Mouse (Mus musculus): ENCODE results near the gene Hmg20b. TPM values are rescaled to one million over a fixed set of nuclear protein-coding genes. Genes with fewer than 3 reads are reported as not detected.

Gene Hmg20b
- 10 to 100 TPM; 88.9 to 92.3 TPM for total RNA-seq (2021)
- long read RNA-seq, experiment 1, transcript Hmg20b-202 (10 exons, 1,463 nt): minor isoform, 22 of 114 reads
- long read RNA-seq, experiment 1, transcript Hmg20b-203 (10 exons, 1,540 nt): minor isoform, 14 of 114 reads
- long read RNA-seq, experiment 1, transcript Hmg20b-206 (7 exons, 2,501 nt): minor isoform, 5 of 114 reads
- long read RNA-seq, experiment 1, transcript Hmg20b-201 (9 exons, 1,621 nt): major isoform, 31 of 114 reads
- long read RNA-seq, experiment 1, partial matches to known transcripts: 15 of 114 reads
- long read RNA-seq, experiment 1, other reads (novel, unspliced or antisense): 22 of 114 reads
- long read RNA-seq, experiment 2, transcript Hmg20b-203 (10 exons, 1,540 nt): minor isoform, 8 of 52 reads
- long read RNA-seq, experiment 2, transcript Hmg20b-201 (9 exons, 1,621 nt): major isoform, 23 of 52 reads
- long read RNA-seq, experiment 2, partial matches to known transcripts: 0 of 52 reads
- long read RNA-seq, experiment 2, other reads (novel, unspliced or antisense): 15 of 52 reads

DNA sequence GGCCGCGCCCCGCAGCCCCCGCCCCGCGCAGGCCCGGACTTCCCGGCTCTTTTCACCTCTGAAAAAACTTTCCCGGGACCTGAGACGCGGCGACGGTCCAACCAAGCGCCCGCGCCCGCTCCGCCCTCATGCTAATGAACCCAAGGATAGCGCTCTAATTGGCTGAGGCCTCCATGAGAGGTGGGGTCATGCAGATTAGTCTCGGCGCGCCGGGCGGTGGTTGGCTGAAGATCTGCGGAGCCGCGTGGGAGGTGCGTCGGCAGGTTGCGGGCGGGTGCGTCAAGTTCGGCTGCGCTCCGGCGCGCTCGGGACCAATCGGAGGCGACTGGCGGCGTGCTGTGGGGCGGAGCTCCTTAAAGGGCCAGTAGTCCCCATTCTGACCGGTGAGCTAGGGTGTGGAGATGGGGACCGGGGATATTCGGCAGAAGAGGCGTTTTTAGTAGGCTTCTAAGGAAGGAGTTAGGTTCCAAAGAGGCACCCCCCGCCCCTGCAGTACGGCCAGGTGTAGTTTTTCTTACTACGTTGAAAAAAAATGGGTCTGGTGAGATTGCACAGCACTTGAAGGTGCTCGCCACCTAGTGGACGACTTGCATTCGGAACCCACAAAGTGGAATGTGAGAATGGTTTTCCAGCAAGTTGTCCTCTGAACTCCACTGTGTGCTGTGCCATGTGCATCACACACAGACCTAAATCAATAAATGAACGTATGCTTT, at the start of gene Hmg20b:
Gene Hmg20b (minus strand): TSS at position 130 of the 713 bp plus-strand sequence.
- peak; percentile 99 for DNase-seq

DNA sequence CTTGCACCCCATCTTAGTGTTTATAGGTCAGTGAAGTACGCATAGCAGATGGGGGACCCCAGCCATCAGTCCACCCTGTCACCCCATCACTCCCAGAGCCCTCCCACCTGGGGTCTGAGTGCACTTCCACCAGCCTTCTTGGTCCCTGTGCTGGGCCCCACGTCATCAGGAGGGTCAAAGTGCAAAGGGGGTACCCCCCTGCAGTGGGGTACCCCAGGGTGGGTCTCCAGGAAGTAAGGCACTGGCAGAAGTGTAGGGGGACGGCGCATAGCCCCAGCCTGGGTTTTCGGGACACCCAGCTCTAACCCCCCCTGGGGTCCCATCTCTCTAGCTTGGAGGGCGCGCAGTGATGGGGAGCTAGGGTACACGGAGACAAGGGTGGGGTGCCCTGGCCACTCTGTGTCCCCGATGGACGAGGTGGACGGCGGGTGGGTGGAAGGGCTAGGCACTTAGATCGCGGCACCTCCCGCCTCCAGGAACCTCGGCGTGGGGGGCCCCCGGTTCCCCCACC, 49.6 kb upstream of the Hmg20b start:
- DNase-seq: no peak

DNA sequence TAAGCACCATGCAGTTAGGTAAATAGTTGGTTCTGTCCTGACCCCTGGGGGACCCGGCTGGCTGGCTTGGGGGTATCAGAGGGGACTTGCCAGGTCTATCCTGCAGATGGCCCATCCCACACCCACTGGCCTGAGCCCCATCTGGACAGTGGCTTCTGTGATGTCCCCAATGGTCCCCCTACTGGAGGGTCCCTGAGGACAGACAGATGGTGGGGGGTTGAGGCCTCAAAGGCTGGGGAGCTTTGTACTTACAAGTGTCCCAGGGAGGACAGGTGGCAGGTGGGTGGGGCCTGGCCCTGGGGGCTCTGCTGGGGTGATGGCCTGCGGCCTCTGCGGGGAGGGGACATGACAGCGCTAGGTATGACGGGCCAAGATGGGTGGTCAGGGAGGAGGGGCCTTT, 49.0 kb upstream of the Hmg20b start:
- peak in 1 of 2 experiments; percentile 5 for DNase-seq

DNA sequence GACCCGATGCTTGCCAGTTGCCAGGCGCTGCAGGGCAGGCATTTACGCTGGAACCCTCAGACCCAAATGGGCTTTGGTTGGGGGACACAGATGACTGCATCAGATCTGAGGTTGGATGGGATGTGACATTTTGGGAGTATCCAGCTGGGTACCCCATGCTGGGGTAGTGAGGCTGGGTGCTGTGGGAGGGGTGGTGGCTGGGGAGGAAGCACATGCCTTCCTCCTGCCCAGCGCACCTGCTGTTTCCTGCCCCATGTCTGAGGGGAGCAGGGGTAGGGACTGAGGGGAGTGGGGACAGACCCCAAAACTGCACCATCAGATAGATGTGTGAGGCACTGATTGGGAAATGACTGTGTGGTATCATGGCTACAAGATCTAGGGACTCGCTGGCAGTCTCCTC, 46.5 kb upstream of the Hmg20b start:
- DNase-seq: no peak

DNA sequence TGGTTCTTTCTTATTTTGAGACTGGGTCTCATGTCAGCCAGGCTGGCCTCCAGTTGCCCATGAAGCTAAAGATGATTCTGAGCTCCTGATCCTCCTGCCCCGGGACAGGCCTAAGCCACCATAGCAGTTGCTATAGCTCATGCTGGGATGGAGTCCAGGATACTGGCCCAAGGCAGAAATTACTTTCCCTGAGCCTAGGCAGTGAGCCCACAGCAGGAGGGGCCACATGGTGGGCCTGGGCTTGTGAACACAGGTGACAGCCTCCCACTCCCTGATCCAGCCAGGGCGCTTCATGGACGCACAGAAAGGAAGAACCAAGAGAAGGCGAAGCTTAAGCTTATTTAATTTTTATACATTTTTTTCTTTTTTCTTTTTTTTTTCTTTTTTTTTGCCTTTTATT, 45.6 kb upstream of the Hmg20b start:
- DNase-seq: no peak

DNA sequence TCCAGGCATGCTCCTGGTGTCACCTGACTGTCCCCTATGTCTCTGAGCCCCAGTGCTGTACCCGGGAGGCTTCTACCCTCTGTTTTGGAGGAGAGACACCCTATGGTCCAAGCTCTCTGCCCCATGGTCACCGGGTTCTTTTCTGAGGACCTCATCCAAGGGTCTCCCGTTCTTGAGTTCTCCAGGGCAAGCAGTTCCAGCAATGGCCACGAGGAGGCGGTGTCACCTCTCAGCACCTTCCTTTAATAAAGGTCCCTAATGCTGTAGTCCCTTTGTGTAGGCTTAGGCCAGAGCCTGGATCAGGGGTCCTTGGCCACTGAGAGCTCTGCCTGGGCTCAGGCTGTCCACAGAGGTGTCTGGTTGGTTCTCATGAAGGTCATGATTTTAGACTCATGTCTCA, 44.8 kb upstream of the Hmg20b start:
- peak; percentile 55 to 70 for DNase-seq

DNA sequence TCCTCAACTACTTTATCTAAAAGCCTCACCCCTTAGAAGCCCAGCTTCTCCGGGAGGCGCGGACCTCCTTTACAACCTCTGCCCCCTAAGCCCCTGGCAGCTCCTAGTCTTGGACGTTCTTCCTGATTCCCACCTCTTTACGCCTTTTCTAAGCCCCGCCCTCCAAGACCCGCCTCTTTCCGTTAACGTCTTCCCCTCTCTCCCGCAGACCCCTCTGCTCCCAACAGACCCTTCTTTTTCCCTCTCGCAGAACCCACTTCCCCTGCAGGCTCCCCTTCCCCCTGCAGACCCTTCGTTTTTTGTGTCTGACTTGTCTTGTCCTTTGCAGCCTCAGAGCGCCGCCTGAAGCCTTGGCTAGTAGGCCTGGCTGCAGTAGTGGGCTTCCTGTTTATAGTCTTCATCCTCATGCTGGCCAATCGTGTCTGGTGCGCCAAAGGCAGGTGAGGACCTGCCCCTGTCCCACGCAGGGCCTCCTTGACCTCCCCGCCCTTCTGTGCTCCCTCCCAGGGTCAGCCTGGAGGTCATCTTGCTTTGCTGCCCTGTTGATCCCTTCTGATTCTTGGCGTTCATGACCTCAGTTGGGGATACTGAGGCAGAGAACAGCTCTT, 43.3 kb upstream of the Hmg20b start:
- no peak for DNase-seq

DNA sequence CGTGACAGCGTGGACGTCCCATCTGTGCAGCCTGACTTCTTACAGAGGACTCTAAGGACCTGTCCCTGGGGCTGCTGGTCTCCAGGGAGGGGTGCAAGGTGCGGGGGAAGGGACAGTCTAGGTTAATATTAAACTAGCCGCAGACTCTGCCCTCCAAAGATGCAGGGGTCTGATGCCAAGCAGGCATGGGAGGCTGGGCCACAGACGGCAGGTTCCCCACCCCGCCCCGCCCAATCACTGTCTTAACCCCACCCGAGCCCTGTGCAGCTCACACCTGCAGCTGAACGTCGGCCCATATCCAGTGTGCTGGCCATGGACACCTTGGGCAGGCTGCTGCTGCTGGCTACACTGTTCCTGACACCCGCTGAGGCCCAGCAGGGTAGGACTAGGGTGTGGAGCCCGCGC, 42.5 kb upstream of the Hmg20b start, which contains the start of gene Smim24:
Gene Smim24 (plus strand): TSS at position 271 of the 405 bp plus-strand sequence.
- DNase-seq: no peak

DNA sequence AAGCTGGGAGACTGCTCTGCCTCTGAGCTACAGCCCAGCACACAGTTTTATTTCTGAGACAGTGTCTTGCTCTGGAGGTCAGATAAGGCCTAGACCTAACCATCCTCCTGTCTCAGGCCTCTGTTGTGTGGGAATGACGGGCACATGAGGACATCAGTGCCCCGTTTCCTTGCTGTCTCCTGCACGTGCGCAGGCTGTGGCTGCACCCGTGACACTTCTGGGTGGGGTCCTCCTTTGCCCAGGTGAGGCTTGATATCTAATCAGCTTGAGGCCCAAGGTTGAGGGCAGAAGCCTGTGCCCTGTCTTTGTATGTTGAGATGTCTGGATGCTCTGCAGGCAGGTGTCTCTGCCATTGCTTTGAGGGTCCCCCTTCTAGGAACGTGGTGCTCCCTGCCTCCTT, 42.0 kb upstream of the Hmg20b start:
- no peak for DNase-seq

DNA sequence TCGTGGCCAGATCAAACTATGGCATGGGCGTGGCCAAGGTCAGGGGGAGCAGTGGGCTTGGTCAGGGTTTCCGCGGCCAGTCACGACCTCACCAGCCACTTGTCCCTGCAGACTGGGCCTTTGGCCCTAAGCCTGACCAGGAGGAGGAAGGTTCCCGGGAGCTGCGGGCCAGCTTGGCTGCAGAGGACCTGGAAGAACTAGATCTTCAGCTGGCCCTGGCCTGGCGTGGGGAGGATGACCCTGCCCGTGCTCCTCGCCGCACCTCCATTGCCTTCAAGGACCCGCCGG, 40.3 kb upstream of the Hmg20b start:
- DNase-seq: no peak

DNA sequence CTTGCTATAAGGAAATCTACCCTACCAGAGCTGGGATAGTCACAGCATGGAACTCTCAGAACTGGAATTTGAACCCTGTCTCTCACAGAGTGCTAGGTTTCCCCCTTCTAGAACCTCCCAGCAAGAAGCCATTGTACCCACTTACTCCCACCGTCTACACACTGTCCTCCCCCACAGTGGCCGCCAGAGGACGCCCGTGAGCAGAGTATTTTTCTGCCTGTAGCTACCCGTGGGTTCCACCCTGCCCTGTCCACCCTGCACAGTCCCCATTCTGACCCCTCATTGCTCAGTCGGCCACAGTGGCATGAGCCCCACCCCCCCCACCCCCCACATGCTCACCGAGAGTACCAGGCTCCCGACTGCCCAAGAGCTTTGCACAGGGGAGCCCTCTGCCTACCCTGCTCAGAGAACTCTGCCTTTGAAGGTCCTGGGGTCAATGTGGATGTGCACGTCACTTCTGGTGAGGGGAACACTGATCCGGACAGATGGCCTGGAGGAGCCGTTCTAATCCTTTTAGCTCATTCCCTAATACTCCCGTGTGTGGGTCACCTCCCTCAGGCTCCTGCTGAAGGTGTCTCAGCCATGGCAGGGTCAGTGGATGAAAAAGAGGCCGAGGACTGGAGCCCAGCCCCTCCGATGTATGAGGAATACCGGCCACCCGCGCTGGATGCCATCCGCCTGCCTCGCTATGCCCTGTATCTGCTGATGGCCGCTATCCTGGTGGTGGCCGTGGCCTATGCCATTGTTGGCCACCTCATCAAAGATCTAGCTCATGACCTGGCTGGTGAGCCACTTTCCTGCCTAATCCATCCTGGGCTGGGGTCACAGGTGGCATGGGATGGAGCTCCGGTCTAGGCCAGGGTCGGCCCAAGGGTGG, 39.8 kb upstream of the Hmg20b start:
- DNase-seq: peak; percentile 82

DNA sequence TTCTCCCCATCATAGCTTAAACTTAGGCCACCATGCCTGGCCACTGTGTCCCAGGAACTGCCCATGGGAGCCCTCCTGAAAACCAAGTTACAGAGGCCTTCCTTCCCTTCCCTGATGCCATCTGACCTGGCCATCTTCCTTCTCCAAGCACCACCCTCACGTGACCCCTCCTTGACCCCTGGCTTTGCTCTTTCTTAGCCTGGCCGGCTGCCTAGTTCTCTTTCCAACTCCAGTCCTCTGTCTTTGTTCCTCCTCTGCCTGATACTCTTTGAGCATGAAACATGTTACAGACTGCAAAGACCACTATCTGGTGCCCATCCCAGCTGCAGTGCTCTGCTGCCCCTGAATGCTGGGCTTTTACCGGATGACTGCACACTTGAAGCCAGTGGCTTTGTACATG, 39.1 kb upstream of the Hmg20b start:
- DNase-seq: peak; percentile 72 to 79

DNA sequence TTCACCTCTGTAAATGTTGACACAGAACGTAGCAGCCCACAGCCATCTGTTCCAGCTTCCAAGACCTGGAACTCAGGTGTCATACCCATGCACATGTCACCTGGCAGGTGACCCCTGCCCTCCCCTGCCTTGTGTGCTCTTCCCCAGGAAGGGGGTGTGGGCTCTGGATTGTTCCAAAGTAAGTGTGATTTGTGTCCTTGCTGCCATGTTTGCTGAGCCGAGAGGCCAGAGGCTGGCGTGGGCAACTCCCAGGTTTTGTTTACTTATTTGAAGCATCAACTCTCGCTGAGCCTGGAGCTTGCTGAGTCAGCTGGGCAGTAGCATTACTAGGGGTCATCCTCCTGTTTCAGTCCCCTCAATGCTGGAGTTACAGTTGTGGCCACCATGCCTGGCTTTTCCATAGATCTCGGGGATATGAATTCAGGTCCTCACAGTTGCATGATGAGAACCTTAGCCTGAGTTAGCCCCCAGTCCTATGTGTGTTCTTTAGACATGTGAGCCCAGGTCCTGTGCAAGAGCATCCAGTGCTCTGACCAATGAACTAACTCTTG, 38.3 kb upstream of the Hmg20b start, which contains the start of gene Gm48552:
Gene Gm48552 (plus strand): TSS at position 501 of the 551 bp plus-strand sequence.
- no peak for DNase-seq

DNA sequence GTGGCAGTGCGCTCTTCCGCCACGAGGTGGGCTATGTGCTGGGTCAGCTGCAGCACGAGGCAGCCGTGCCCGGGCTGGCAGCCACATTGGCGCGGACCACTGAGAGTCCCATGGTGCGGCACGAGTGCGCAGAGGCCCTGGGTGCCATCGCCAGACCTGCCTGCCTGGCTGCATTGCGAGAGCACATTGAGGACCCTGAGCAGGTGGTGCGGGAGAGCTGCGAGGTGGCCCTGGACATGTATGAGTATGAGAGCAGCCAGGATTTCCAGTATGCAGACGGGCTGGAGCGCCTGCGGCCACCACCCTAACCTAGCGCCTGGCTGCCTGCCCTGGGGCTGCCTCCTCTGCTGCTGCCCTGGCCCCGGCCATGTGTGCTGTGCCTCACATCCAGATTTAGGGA, 37.4 kb upstream of the Hmg20b start:
- DNase-seq: no peak

DNA sequence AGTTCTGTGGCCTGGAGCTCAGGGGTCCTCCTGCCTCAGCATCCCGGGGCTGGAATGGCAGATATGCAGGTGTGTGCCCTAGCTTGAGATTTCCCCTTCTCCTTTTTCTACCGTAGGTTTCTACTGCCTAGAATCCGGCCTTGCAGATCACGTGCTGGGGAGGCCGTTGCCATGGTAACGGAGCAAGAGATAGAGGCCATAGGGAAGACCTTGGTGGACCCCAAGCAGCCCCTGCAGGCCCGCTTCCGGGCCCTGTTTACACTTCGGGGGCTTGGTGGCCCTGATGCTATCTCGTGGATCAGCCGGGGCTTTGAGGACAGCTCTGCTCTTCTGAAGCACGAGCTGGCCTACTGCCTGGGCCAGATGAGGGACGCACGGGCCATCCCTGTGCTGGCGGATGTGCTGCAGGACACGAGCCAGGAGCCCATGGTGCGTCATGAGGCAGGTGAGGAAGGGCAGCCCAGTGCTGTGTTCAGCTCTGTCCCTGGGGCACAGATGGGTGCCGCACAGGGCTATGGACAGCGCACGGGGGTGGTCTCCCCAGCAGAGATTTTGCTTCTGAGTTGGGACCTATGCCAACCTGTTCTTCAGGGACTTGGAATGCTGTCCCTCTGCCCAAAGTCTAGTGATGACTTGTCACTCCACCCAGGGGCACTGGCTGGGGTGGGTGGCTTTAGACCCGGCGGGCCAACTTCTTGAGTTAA, 35.5 kb upstream of the Hmg20b start:
- DNase-seq: no peak

DNA sequence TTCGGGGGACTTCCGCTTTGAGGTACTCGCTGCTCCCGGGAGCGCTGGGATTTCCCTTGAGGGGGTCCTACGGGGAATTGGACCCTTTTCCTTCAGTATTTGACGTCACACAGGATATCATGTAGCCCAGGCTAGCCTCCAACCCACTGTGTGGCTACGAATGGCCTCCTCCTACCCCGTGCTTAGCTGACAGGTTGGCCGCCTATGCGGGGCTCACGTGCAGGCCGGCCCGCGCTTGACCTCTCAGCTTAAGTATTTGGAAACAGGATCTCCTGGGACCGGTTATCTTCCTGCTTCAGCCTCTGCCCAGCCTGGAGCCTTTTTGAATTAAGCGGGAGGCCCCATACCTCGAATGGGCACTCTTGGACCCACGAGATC, 34.3 kb upstream of the Hmg20b start:
- no peak for DNase-seq

DNA sequence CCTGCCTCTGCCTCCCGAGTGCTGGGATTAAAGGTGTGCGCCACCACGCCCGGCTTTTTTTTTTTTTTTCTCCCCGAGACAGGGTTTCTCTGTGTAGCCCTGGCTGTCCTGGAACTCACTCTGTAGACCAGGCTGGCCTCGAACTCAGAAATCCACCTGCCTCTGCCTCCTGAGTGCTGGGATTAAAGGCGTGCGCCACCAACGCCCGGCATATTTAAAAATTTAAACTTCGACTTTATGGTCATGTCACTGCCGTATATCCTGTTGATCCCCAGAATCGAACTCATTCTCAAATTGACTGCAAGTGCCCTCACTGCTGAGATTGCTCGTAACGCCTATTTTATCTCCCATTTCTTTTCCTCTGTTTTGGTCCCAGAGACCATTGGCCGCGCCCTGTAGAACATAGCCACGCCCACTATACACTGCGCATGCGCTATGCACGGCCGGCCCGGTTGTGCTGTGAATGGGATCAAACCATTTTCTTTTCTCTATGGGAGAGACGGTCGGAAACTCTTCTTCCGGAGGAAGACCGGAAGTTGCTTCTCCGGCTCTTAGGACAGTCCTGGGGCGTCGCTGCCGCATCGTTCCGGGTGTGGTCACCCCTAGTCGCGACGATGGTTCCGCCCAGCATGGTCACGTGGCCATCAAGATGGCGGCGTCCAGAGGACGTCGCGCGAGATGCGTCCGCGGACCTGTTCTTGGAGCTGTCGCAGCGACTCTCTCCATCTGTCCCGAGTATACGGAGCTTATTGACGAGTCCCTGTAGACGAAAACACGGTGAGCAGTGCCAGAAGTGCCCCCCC, 33.7 kb upstream of the Hmg20b start, which contains the start of the genes Dohh and Gm48551:
Gene Dohh (plus strand): TSS at position 627 of the 803 bp plus-strand sequence.
Gene Gm48551 (plus strand): TSS at position 665 of the 803 bp plus-strand sequence.
- DNase-seq: peak; percentile 98 to 99

DNA sequence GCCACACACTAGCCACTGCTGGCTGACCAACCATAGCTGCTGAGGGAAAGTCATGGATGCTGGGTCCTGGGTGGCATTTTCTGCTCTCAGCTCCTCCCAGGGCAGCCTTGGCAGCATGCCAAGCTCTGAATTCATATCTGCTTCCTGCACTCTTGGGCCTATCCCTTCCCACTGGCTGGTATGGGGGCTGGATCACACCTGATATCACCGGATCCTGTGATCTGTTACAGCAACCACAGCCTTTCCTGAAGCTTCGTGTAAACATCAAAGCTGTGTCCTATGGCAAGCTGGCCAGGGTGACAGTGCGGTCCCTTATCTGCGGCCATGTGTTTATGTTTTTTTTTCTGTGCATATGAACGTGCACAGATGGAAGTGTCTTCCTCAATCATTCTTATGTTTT, 31.8 kb upstream of the Hmg20b start:
- DNase-seq: peak; percentile 51 to 61

DNA sequence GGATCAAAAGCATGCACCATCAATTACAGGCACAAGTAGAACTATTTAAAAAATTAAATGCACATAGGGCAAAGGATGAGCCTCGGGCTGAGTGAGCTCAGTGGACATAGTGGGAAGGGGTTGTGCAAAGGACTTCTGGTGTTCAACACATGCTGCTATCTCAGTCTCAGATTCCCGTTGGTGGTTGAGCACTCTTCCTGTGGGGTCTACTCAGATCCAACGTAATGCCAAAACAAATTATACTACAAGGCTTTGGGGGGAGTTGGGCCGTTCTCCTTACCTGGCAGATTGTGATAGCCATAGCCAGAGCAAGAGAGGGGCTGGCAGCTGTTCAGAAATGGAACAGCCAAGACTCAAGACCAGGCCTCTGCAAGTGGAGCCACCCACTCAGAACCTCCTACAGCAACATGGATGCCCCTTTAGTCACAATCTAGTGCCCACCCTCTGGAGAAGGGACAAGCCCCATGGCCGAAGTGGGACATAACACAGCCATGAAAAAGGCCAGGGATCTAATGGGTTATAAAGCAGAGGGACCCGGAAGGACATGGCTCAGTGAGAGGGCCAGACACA, 29.6 kb upstream of the Hmg20b start:
- no peak for DNase-seq

All from adrenal gland, postnatal 36 days (tissue).